Mouse (Mus musculus): ENCODE data around the gene Cep41.

Cep41 gene

GRCm38 (mm10) chr6:30674714-30675280, 18.8 kb downstream of the Cep41 start:
- DNase-seq (ENCODE audit: low spot score in 2 of 2), result peak in 1 of 2 experiments; percentile 25

GRCm38 (mm10) chr6:30673764-30674561, 19.6 kb downstream of the Cep41 start:
- DNase-seq (ENCODE audit: low spot score in 2 of 2), result peak; percentile 41 to 42

GRCm38 (mm10) chr6:30671696-30672095, 21.9 kb downstream of the Cep41 start:
- peak in 1 of 2 experiments; percentile 40 for DNase-seq (ENCODE audit: low spot score in 2 of 2)

GRCm38 (mm10) chr6:30667585-30667984, 26.0 kb downstream of the Cep41 start:
- DNase-seq (ENCODE audit: low spot score in 2 of 2), result no peak

- DNase-seq (ENCODE audit: low spot score in 2 of 2), result no peak
Measured at GRCm38 (mm10) chr6:30666043-30666442, 27.5 kb downstream of the Cep41 start.

- DNase-seq (ENCODE audit: low spot score in 2 of 2), result no peak
Measured at GRCm38 (mm10) chr6:30665296-30665695, 28.3 kb downstream of the Cep41 start.

- DNase-seq (ENCODE audit: low spot score in 2 of 2), result no peak
Measured at GRCm38 (mm10) chr6:30664776-30665175, 28.8 kb downstream of the Cep41 start.

- no peak for DNase-seq (ENCODE audit: low spot score in 2 of 2)
Measured at GRCm38 (mm10) chr6:30658619-30659018, 34.9 kb downstream of the Cep41 start.

- no peak for DNase-seq (ENCODE audit: low spot score in 2 of 2)
Measured at GRCm38 (mm10) chr6:30657279-30657678, 36.3 kb downstream of the Cep41 start.

GRCm38 (mm10) chr6:30654932-30655331, 38.6 kb downstream of the Cep41 start:
- DNase-seq (ENCODE audit: low spot score in 2 of 2), result no peak

- no peak for DNase-seq (ENCODE audit: low spot score in 2 of 2)
Measured at GRCm38 (mm10) chr6:30654402-30654859, 39.1 kb downstream of the Cep41 start.

GRCm38 (mm10) chr6:30653518-30653917, 40.0 kb downstream of the Cep41 start:
- DNase-seq (ENCODE audit: low spot score in 2 of 2), result no peak

- DNase-seq (ENCODE audit: low spot score in 2 of 2), result no peak
Measured at GRCm38 (mm10) chr6:30652425-30653188, 40.9 kb downstream of the Cep41 start.

- peak; percentile 66 to 68 for DNase-seq (ENCODE audit: low spot score in 2 of 2)
Measured at GRCm38 (mm10) chr6:30649651-30650296, 43.8 kb downstream of the Cep41 start.

- no peak for DNase-seq (ENCODE audit: low spot score in 2 of 2)
Measured at GRCm38 (mm10) chr6:30645379-30645778, 48.2 kb downstream of the Cep41 start.

- no peak for DNase-seq (ENCODE audit: low spot score in 2 of 2)
Measured at GRCm38 (mm10) chr6:30644462-30644861, 49.1 kb downstream of the Cep41 start.

- no peak for DNase-seq (ENCODE audit: low spot score in 2 of 2)
Measured at GRCm38 (mm10) chr6:30643694-30644460, 49.7 kb downstream of the Cep41 start.

GRCm38 (mm10) chr6:30638674-30639268, 54.8 kb downstream of the Cep41 start, which contains the start of gene Cpa1:
TSS of gene Cpa1 (plus strand) at chr6:30639218.
- no peak for DNase-seq (ENCODE audit: low spot score in 2 of 2)

- DNase-seq (ENCODE audit: low spot score in 2 of 2), result no peak
Measured at GRCm38 (mm10) chr6:30636186-30636842, 57.2 kb downstream of the Cep41 start.

- no peak for DNase-seq (ENCODE audit: low spot score in 2 of 2)
Measured at GRCm38 (mm10) chr6:30635361-30635862, 58.1 kb downstream of the Cep41 start.

All from right cerebral cortex, postnatal 10 days (tissue).